Mouse (Mus musculus) erythroblast, embryonic 14.5 days (primary cell): ENCODE results near the gene Mavs.

Experiments
- GATA1 ChIP-seq: IDR thresholded peaks from 2 replicates; pipeline ENCODE4 v1.6.1; 2012; ENCODE audit warnings: low read length, inconsistent platforms, mixed read lengths
- TAL1 ChIP-seq: IDR thresholded peaks from 3 replicates; pipeline ENCODE4 v1.6.1; 2012; ENCODE audit warnings: low read length, inconsistent platforms, mixed read lengths

GRCm38 (mm10) chr2:131225178-131225577, 8.7 kb upstream of the Mavs start:
- TF ChIP-seq GATA1 (no peak), TAL1 (no peak)
